Mouse (Mus musculus) embryonic facial prominence, embryonic 12.5 days (tissue): ENCODE measurements at regions not wholly inside any gene's neighbourhood (a gene's known extent, or its start where the extent isn't known, plus 50 kb on each side); places are given as distances from the start of the nearest gene placed in this dataset.

ENCODE experiments used
- ATAC-seq: fragments of 200-750 bp; cut with Nextera tagmentation; 2 replicates; pipeline ENCODE4 v1.8.0; 2017; ENCODE audit not compliant: insufficient number of reproducible peaks, insufficient read depth, low FRiP score, low TSS enrichment
- H3K27ac ChIP-seq: fragments of 300-500 bp; sonication (generic); 2 replicates; pipeline ENCODE4 v1.5.1; 2016; ENCODE audit warnings: mild to moderate bottlenecking
- H3K27me3 ChIP-seq: fragments of 300-500 bp; sonication (generic); 2 replicates; pipeline ENCODE4 v1.6.1; 2016; ENCODE audit warnings: mild to moderate bottlenecking, moderate library complexity
- H3K36me3 ChIP-seq: fragments of 300-500 bp; sonication (generic); 2 replicates; pipeline ENCODE4 v1.6.1; 2016; ENCODE audit warnings: mild to moderate bottlenecking
- H3K4me1 ChIP-seq: fragments of 300-500 bp; sonication (generic); 2 replicates; pipeline ENCODE4 v1.6.1; 2016
- H3K4me2 ChIP-seq: fragments of 300-500 bp; sonication (generic); replicated peaks from 2 replicates; pipeline ENCODE4 v1.6.1; 2016; ENCODE audit warnings: mild to moderate bottlenecking, moderate library complexity
- H3K4me3 ChIP-seq: fragments of 300-500 bp; sonication (generic); 2 replicates; pipeline ENCODE4 v1.5.1; 2016; ENCODE audit warnings: mild to moderate bottlenecking
- H3K9ac ChIP-seq: fragments of 300-500 bp; sonication (generic); 2 replicates; pipeline ENCODE4 v1.6.1; 2016; ENCODE audit warnings: mild to moderate bottlenecking, moderate library complexity
- H3K9me3 ChIP-seq: fragments of 300-500 bp; sonication (generic); 2 replicates; pipeline ENCODE4 v1.6.1; 2016; ENCODE audit warnings: mild to moderate bottlenecking, moderate library complexity
- WGBS: fragments of 180-500 bp; shearing (Covaris S2); methylation state at CpG from one replicate; pipeline ENCODE4 v1.1.7; 2016; 5-methylcytosine and 5-hydroxymethylcytosine counted together

- Histone ChIP-seq H3K36me3 (no peaks in the 10 kb centered on the region), H3K4me3 (no peak overlapping the region), H3K27me3 (no peaks in the 10 kb centered on the region), H3K9me3 (no peaks in the 10 kb centered on the region), H3K4me2 (no peak overlapping the region), H3K4me1 (no peaks in the 10 kb centered on the region), H3K27ac (no peak overlapping the region), H3K9ac (no peak overlapping the region)
- no peak for ATAC-seq
- WGBS = 48% methylated on average over 1 of the region's 1 CpGs
Observed at GRCm38 (mm10) chr2:115177076-115177475, 404.4 kb upstream of the BC052040 start.

- no peak overlapping the region for H3K4me3 ChIP-seq
- no peaks in the 10 kb centered on the region for H3K36me3 ChIP-seq
- no peak for ATAC-seq
- H3K9ac ChIP-seq = no peak overlapping the region
- 40% methylated on average over 1 of the region's 1 CpGs for WGBS
- no peaks in the 10 kb centered on the region for H3K9me3 ChIP-seq
- no peak overlapping the region for H3K27ac ChIP-seq
- no peaks in the 10 kb centered on the region for H3K4me1 ChIP-seq
- no peak overlapping the region for H3K4me2 ChIP-seq
- H3K27me3 ChIP-seq = no peaks in the 10 kb centered on the region
Observed at GRCm38 (mm10) chr2:115177896-115178295, 403.6 kb upstream of the BC052040 start.

DNA sequence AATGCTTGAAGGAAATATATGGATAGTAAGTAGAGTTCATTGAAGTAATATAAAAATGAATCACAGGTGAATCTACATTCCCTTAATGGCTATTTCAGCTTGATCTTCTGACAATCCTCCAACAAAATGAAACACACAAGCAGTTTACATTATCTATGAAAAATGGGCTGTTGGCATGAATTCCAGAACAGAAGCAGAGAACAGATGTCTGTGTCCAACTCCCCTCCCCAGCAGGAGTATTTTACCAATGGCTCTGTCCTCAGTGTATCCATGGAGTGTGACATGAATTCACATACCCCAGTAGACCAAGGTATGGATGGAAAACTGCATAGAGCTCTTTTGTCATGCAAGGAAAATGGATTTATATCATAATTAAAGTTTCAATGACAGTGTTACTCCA is 370.3 kb upstream of the BC052040 start:
- Histone ChIP-seq H3K4me1 (peaks cover 12% of the 10 kb centered on the region; the same call in 1 of the 2 replicates), H3K36me3 (no peaks in the 10 kb centered on the region), H3K4me3 (no peak overlapping the region), H3K27ac (no peak overlapping the region), H3K9me3 (no peaks in the 10 kb centered on the region), H3K27me3 (no peaks in the 10 kb centered on the region), H3K4me2 (no peak overlapping the region), H3K9ac (no peak overlapping the region)
- ATAC-seq = no peak

- 40% methylated on average over 18 of the region's 18 CpGs for WGBS
- ATAC-seq = no peak
Observed at GRCm38 (mm10) chr2:115213181-115213970, 368.1 kb upstream of the BC052040 start.

GRCm38 (mm10) chr2:115214292-115214691 is 367.2 kb upstream of the BC052040 start:
- no peaks in the 10 kb centered on the region for H3K27me3 ChIP-seq
- WGBS = 51% methylated on average over 6 of the region's 6 CpGs
- no peak overlapping the region for H3K9ac ChIP-seq
- H3K4me2 ChIP-seq = no peak overlapping the region
- no peak overlapping the region for H3K27ac ChIP-seq
- ATAC-seq = no peak
- H3K36me3 ChIP-seq = no peaks in the 10 kb centered on the region
- no peaks in the 10 kb centered on the region for H3K9me3 ChIP-seq
- no peak overlapping the region for H3K4me3 ChIP-seq
- peaks cover 12% of the 10 kb centered on the region; the same call in 1 of the 2 replicates for H3K4me1 ChIP-seq

More at GRCm38 (mm10) chr2:115213181-115213970, 368.1 kb upstream of the BC052040 start:
- no peak overlapping the region for H3K4me3 ChIP-seq
- peaks cover 12% of the 10 kb centered on the region; the same call in 1 of the 2 replicates for H3K4me1 ChIP-seq
- no peak overlapping the region for H3K9ac ChIP-seq
- H3K9me3 ChIP-seq = no peaks in the 10 kb centered on the region
- no peaks in the 10 kb centered on the region for H3K36me3 ChIP-seq
- H3K27me3 ChIP-seq = no peaks in the 10 kb centered on the region
- peak overlapping the region; percentile 32; the same call in 1 of the 2 replicates for H3K27ac ChIP-seq
- 0 out of 2 replicates have a peak overlapping the region, but pooled peaks have one; percentile 1 for H3K4me2 ChIP-seq

GRCm38 (mm10) chr2:115230041-115230440 is 351.5 kb upstream of the BC052040 start:
- ATAC-seq = no peak
- 82% methylated on average over 4 of the region's 4 CpGs for WGBS
- Histone ChIP-seq H3K9me3 (no peaks in the 10 kb centered on the region), H3K27me3 (no peaks in the 10 kb centered on the region), H3K9ac (no peak overlapping the region), H3K36me3 (no peaks in the 10 kb centered on the region), H3K4me2 (no peak overlapping the region), H3K4me1 (no peaks in the 10 kb centered on the region), H3K27ac (no peak overlapping the region), H3K4me3 (no peak overlapping the region)

- Histone ChIP-seq H3K4me2 (no peak overlapping the region), H3K27ac (no peak overlapping the region), H3K4me3 (no peak overlapping the region), H3K9me3 (no peaks in the 10 kb centered on the region), H3K36me3 (no peaks in the 10 kb centered on the region), H3K4me1 (peaks cover 5% of the 10 kb centered on the region; the same call in 1 of the 2 replicates), H3K27me3 (no peaks in the 10 kb centered on the region), H3K9ac (no peak overlapping the region)
- ATAC-seq = no peak
- WGBS = 77% methylated on average over 4 of the region's 4 CpGs
Observed at GRCm38 (mm10) chr2:115247673-115248072, 333.8 kb upstream of the BC052040 start.

DNA sequence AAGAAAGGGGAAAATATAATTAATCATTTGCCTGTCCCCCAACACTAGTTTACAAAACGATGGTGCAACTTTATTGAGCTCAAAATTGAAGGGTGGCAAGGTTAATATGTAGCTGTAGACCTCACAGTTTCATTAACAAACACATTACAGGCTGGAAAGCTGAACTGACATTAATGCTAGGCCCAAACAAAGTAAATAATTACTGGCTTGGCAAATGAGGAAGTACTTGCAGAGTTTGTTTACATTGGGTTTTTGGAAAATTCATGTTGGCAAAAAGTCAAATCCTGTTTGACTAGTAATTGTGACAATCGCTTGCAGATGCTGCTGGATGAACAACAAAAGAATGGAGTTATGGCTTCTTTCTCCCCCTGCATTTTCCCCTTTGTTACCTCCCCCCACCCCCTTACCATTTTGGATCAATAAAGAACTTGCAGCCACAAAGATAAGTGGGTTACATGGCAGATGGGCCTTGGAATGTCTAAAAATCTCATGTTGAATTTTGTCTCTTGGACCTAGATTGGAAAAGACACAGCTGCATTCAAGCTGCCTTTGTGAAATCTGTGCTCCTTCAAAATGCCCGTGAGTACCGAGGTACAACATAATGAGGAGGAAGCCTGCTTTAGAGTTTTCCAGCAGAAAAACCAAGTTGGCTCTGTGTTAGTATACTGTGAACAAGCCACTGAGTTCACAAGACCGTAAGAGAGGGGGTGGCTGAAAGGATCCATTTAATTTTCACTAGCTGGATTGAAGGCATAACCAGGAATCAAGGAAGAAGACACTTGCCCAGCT is 331.3 kb upstream of the BC052040 start:
- Histone ChIP-seq H3K9me3 (no peaks in the 10 kb centered on the region), H3K27me3 (no peaks in the 10 kb centered on the region), H3K4me3 (no peak overlapping the region), H3K27ac (peak overlapping the region; percentile 69; the same call in 1 of the 2 replicates), H3K4me1 (peaks cover 5% of the 10 kb centered on the region; the same call in 1 of the 2 replicates), H3K9ac (no peak overlapping the region), H3K36me3 (no peaks in the 10 kb centered on the region), H3K4me2 (no peak overlapping the region)
- no peak for ATAC-seq
- 44% methylated on average over 5 of the region's 5 CpGs for WGBS

- H3K4me3 ChIP-seq = no peak overlapping the region
- no peak overlapping the region for H3K27ac ChIP-seq
- no peaks in the 10 kb centered on the region for H3K9me3 ChIP-seq
- no peak overlapping the region for H3K9ac ChIP-seq
- WGBS = 66% methylated on average over 2 of the region's 2 CpGs
- H3K36me3 ChIP-seq = no peaks in the 10 kb centered on the region
- H3K4me1 ChIP-seq = no peaks in the 10 kb centered on the region
- no peaks in the 10 kb centered on the region for H3K27me3 ChIP-seq
- no peak overlapping the region for H3K4me2 ChIP-seq
- ATAC-seq = no peak
Observed at GRCm38 (mm10) chr2:115257391-115257790, 324.1 kb upstream of the BC052040 start.

DNA sequence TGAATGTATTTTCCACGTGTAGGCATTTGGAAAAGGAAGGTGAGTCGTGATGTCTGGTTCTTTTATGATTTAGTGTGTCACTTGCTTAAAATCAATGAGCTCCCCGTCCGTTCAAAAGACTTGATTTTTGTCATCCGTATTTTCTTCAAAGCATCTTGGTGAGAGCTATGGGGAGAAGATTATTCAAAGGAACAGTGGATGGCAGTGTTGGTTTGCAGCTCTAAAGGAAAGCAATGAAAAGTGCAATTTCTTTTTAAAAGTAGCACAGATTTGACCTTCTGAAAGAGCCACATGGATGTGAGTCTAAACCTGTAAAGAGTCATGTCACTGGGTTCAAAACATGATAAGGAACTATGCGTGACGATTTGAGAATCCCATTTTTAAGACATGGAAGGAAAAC is 313.3 kb upstream of the BC052040 start:
- no peak overlapping the region for H3K4me3 ChIP-seq
- no peaks in the 10 kb centered on the region for H3K36me3 ChIP-seq
- H3K4me2 ChIP-seq = no peak overlapping the region
- no peaks in the 10 kb centered on the region for H3K27me3 ChIP-seq
- no peak overlapping the region for H3K27ac ChIP-seq
- ATAC-seq = no peak
- no peaks in the 10 kb centered on the region for H3K9me3 ChIP-seq
- no peak overlapping the region for H3K9ac ChIP-seq
- H3K4me1 ChIP-seq = no peaks in the 10 kb centered on the region
- 86% methylated on average over 7 of the region's 7 CpGs for WGBS

DNA sequence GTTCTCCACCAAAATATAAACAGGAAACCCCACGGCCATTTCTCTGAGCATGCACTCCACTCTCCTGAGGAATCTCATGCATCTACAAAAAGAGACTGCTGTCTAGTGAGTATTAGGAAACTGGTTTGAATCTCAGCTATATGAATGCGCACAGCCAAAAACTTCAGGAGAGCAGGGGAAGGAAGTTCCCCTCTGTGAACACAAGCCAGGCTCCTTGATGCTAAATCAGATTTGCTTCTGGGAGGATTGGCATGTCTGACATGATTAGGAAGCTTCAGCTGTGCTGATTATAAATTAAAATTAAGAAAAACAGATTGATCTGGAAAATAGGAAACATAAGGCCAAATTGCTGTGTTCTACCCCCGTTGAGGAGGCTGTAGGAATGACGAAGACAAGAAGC is 304.1 kb upstream of the BC052040 start:
- H3K27me3 ChIP-seq = no peaks in the 10 kb centered on the region
- no peaks in the 10 kb centered on the region for H3K36me3 ChIP-seq
- no peak overlapping the region for H3K9ac ChIP-seq
- H3K9me3 ChIP-seq = no peaks in the 10 kb centered on the region
- peak overlapping the region; percentile 57; the same call in 1 of the 2 replicates for H3K27ac ChIP-seq
- WGBS = 39% methylated on average over 4 of the region's 4 CpGs
- no peak overlapping the region for H3K4me3 ChIP-seq
- no peak for ATAC-seq
- peaks cover 6% of the 10 kb centered on the region; the same call in 1 of the 2 replicates for H3K4me1 ChIP-seq
- no peak overlapping the region for H3K4me2 ChIP-seq

DNA sequence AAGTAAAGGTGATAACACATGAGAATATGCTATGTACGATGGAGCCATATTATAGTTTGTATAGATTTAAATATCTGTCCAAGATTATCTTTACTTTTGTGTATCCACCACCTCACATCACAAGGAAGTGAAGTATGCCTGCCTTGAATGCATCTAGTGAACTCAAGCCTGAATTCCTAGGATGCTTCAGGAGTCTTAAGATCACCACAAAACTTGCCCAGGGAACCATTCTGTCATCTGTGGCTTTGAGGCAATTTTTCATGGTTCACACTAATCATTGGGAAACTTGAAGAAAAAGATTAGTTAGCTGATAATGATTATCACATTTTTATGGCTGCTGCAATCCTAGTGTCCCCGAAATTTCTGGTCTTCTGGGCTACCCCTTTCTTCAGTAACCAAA is 288.5 kb upstream of the BC052040 start:
- Histone ChIP-seq H3K9me3 (no peaks in the 10 kb centered on the region), H3K4me2 (no peak overlapping the region), H3K4me3 (no peak overlapping the region), H3K4me1 (0 out of 2 replicates have a peak, but pooled peaks cover 3% of the 10 kb centered on the region), H3K27ac (no peak overlapping the region), H3K27me3 (no peaks in the 10 kb centered on the region), H3K36me3 (no peaks in the 10 kb centered on the region), H3K9ac (no peak overlapping the region)
- 60% methylated on average over 2 of the region's 2 CpGs for whole genome bisulfite sequencing
- no peak for ATAC-seq
